Mouse (Mus musculus) stomach, embryonic 14.5 days (tissue): Measurements from ENCODE around the gene 4930523C07Rik. TPM values are rescaled to one million over a fixed set of nuclear protein-coding genes. Genes with fewer than 3 reads are reported as not detected.

Experiments used
- ATAC-seq: fragments of 200-750 bp; cut with Nextera tagmentation; 2 replicates; pipeline ENCODE4 v1.8.0; 2017; ENCODE audit warnings: low read depth, moderate TSS enrichment; ENCODE audit not compliant: insufficient number of reproducible peaks, insufficient read depth, low FRiP score
- H3K27ac ChIP-seq: fragments of 300-500 bp; sonication (generic); 2 replicates; pipeline ENCODE4 v1.5.1; 2014; ENCODE audit warnings: mild to moderate bottlenecking, low read length, moderate library complexity, mixed read lengths
- H3K27me3 ChIP-seq: fragments of 300-500 bp; sonication (generic); 2 replicates; pipeline ENCODE4 v1.6.1; 2014; ENCODE audit warnings: low read length, control low read depth, mixed read lengths; ENCODE audit not compliant: control insufficient read depth, insufficient read depth
- H3K36me3 ChIP-seq: fragments of 300-500 bp; sonication (generic); 2 replicates; pipeline ENCODE4 v1.6.1; 2014; ENCODE audit warnings: mild to moderate bottlenecking, control low read depth, low read length, moderate library complexity, mixed read lengths; ENCODE audit not compliant: control insufficient read depth, insufficient read depth
- H3K4me1 ChIP-seq: fragments of 300-500 bp; sonication (generic); 2 replicates; pipeline ENCODE4 v1.6.1; 2014; ENCODE audit warnings: low read length, control low read depth, mixed read lengths; ENCODE audit not compliant: control insufficient read depth, insufficient read depth
- H3K4me2 ChIP-seq: fragments of 300-500 bp; sonication (generic); replicated peaks from 2 replicates; pipeline ENCODE4 v1.6.1; 2014; ENCODE audit warnings: low read depth, low read length, control low read depth
- H3K4me3 ChIP-seq: fragments of 300-500 bp; sonication (generic); 2 replicates; pipeline ENCODE4 v1.5.1; 2014; ENCODE audit warnings: low read depth, low read length, control low read depth
- H3K9ac ChIP-seq: fragments of 300-500 bp; sonication (generic); replicated peaks from 2 replicates; pipeline ENCODE4 v1.6.1; 2014; ENCODE audit warnings: low read depth, mild to moderate bottlenecking, control low read depth, low read length, moderate library complexity, mixed read lengths
- H3K9me3 ChIP-seq: fragments of 300-500 bp; sonication (generic); 2 replicates; pipeline ENCODE4 v1.6.1; 2016; ENCODE audit warnings: low read depth, low read length, control low read depth; ENCODE audit not compliant: control insufficient read depth
- WGBS: fragments of 180-500 bp; shearing (Covaris S2); extraction: QIAGEN DNeasy Blood & Tissue Kit; methylation state at CpG from one replicate; pipeline ENCODE4 v1.1.7; 2014; 5-methylcytosine and 5-hydroxymethylcytosine counted together
- polyA plus RNA-seq: library from polyadenylated mRNA; unstranded; fragments of >200 nt; fragmentation: Nextera tagmentation; extraction: Ambion mirVana; gene quantifications from 2 replicates; pipeline ENCODE4 v1.2.1, GENCODE M21; 2014

4930523C07Rik gene
- polyA plus RNA-seq, 1 experiment from 2014 or later, result 22.1 TPM

GRCm38 (mm10) chr1:160042351-160042750 is 1.8 kb upstream of the 4930523C07Rik start:
- no peak overlapping the region for H3K27ac ChIP-seq
- no peak overlapping the region for H3K4me2 ChIP-seq
- 86% methylated on average over 7 of the region's 7 CpGs for WGBS
- peaks cover 6% of the 10 kb centered on the region; the same call in 1 of the 2 replicates for H3K4me1 ChIP-seq
- no peak overlapping the region for H3K4me3 ChIP-seq
- no peaks in the 10 kb centered on the region for H3K9me3 ChIP-seq
- no peaks in the 10 kb centered on the region for H3K36me3 ChIP-seq
- no peak overlapping the region for H3K9ac ChIP-seq
- ATAC-seq, result no peak
- no peaks in the 10 kb centered on the region for H3K27me3 ChIP-seq

GRCm38 (mm10) chr1:160043271-160043975 is 759 bp upstream of the 4930523C07Rik start:
- Histone ChIP-seq H3K27me3 (no peaks in the 10 kb centered on the region), H3K9me3 (no peaks in the 10 kb centered on the region), H3K4me3 (peak overlapping the region; percentile 26; the same call in 1 of the 2 replicates), H3K4me2 (peak overlapping the region; percentile 79; the same call in 1 of the 2 replicates), H3K36me3 (no peaks in the 10 kb centered on the region), H3K4me1 (peaks cover 6% of the 10 kb centered on the region; the same call in 1 of the 2 replicates), H3K27ac (no peak overlapping the region), H3K9ac (no peak overlapping the region)
- WGBS, result 81% methylated on average over 13 of the region's 13 CpGs
- no peak for ATAC-seq

GRCm38 (mm10) chr1:160045056-160045715 is 1.0 kb downstream of the 4930523C07Rik start:
- H3K4me1 ChIP-seq, result peaks cover 6% of the 10 kb centered on the region; the same call in 1 of the 2 replicates
- no peak overlapping the region for H3K27ac ChIP-seq
- WGBS, result 58% methylated on average over 3 of the region's 3 CpGs
- no peak for ATAC-seq
- peak overlapping the region; percentile 26 for H3K4me3 ChIP-seq
- no peaks in the 10 kb centered on the region for H3K9me3 ChIP-seq
- no peaks in the 10 kb centered on the region for H3K36me3 ChIP-seq
- no peaks in the 10 kb centered on the region for H3K27me3 ChIP-seq
- peak overlapping the region; percentile 36; the same call in 1 of the 2 replicates for H3K9ac ChIP-seq
- peak overlapping the region; percentile 79 for H3K4me2 ChIP-seq

GRCm38 (mm10) chr1:160045971-160046370 is 1.8 kb downstream of the 4930523C07Rik start:
- peaks cover 6% of the 10 kb centered on the region; the same call in 1 of the 2 replicates for H3K4me1 ChIP-seq
- H3K36me3 ChIP-seq, result no peaks in the 10 kb centered on the region
- H3K9me3 ChIP-seq, result no peaks in the 10 kb centered on the region
- no peak overlapping the region for H3K27ac ChIP-seq
- H3K27me3 ChIP-seq, result no peaks in the 10 kb centered on the region
- H3K4me3 ChIP-seq, result no peak overlapping the region
- no peak for ATAC-seq
- no peak overlapping the region for H3K9ac ChIP-seq
- H3K4me2 ChIP-seq, result no peak overlapping the region
- WGBS, result 87% methylated on average over 5 of the region's 5 CpGs

- Histone ChIP-seq H3K36me3 (no peaks in the 10 kb centered on the region), H3K27ac (no peak overlapping the region), H3K4me2 (no peak overlapping the region), H3K9ac (no peak overlapping the region), H3K9me3 (no peaks in the 10 kb centered on the region), H3K4me1 (peaks cover 6% of the 10 kb centered on the region; the same call in 1 of the 2 replicates), H3K27me3 (no peaks in the 10 kb centered on the region), H3K4me3 (no peak overlapping the region)
- no peak for ATAC-seq
- 90% methylated on average over 4 of the region's 4 CpGs for WGBS
Observed at GRCm38 (mm10) chr1:160046786-160047185, 2.6 kb downstream of the 4930523C07Rik start.

- 86% methylated on average over 7 of the region's 7 CpGs for WGBS
- ATAC-seq, result no peak
- Histone ChIP-seq H3K27me3 (no peaks in the 10 kb centered on the region), H3K4me3 (no peak overlapping the region), H3K27ac (no peak overlapping the region), H3K4me1 (peaks cover 6% of the 10 kb centered on the region; the same call in 1 of the 2 replicates), H3K9ac (no peak overlapping the region), H3K36me3 (no peaks in the 10 kb centered on the region), H3K9me3 (no peaks in the 10 kb centered on the region), H3K4me2 (no peak overlapping the region)
Observed at GRCm38 (mm10) chr1:160047481-160047931, 3.3 kb downstream of the 4930523C07Rik start.

- 68% methylated on average over 5 of the region's 5 CpGs for WGBS
- Histone ChIP-seq H3K4me2 (no peak overlapping the region), H3K27me3 (no peaks in the 10 kb centered on the region), H3K4me3 (no peak overlapping the region), H3K4me1 (no peaks in the 10 kb centered on the region), H3K36me3 (no peaks in the 10 kb centered on the region), H3K9ac (no peak overlapping the region), H3K9me3 (no peaks in the 10 kb centered on the region), H3K27ac (no peak overlapping the region)
- ATAC-seq, result no peak
Observed at GRCm38 (mm10) chr1:160049131-160049880, 5.1 kb downstream of the 4930523C07Rik start.

- Histone ChIP-seq H3K4me1 (no peaks in the 10 kb centered on the region), H3K27ac (no peak overlapping the region), H3K9me3 (no peaks in the 10 kb centered on the region), H3K9ac (no peak overlapping the region), H3K36me3 (no peaks in the 10 kb centered on the region), H3K4me2 (no peak overlapping the region), H3K27me3 (no peaks in the 10 kb centered on the region), H3K4me3 (no peak overlapping the region)
- ATAC-seq, result no peak
- 90% methylated on average over 6 of the region's 6 CpGs for WGBS
Observed at GRCm38 (mm10) chr1:160050898-160051297, 6.7 kb downstream of the 4930523C07Rik start.
